Mouse (Mus musculus) liver, postnatal 0 days (tissue): Measurements from ENCODE around the gene Tnk2. TPM values are rescaled to one million over a fixed set of nuclear protein-coding genes. Genes with fewer than 3 reads are reported as not detected.

Experiments used
- ATAC-seq: fragments of 200-750 bp; cut with Nextera tagmentation; 2 replicates; pipeline ENCODE4 v1.8.0; 2017; ENCODE audit warnings: mild to moderate bottlenecking, moderate library complexity
- DNase-seq: peaks from one replicate; pipeline ENCODE4 v3.0.0-alpha.2; 2016
- H3K27ac ChIP-seq: fragments of 300-500 bp; sonication (generic); 2 replicates; pipeline ENCODE4 v1.5.1; 2014; ENCODE audit warnings: antibody characterized with exemption, moderate library complexity, mild to moderate bottlenecking, low read depth
- H3K27me3 ChIP-seq: fragments of 300-500 bp; sonication (generic); 2 replicates; pipeline ENCODE4 v1.6.1; 2014; ENCODE audit warnings: low read length, control low read depth, mixed read lengths; ENCODE audit not compliant: insufficient read depth
- H3K36me3 ChIP-seq: fragments of 300-500 bp; sonication (generic); replicated peaks from 2 replicates; pipeline ENCODE4 v1.6.1; 2014; ENCODE audit warnings: mild to moderate bottlenecking, control low read depth, low read length, moderate library complexity, mixed read lengths; ENCODE audit not compliant: insufficient read depth
- H3K4me1 ChIP-seq: fragments of 300-500 bp; sonication (generic); 2 replicates; pipeline ENCODE4 v1.6.1; 2014; ENCODE audit warnings: antibody characterized with exemption, mild to moderate bottlenecking, control low read depth; ENCODE audit not compliant: insufficient read depth
- H3K4me2 ChIP-seq: fragments of 300-500 bp; sonication (generic); 2 replicates; pipeline ENCODE4 v1.6.1; 2014; ENCODE audit warnings: low read depth, mild to moderate bottlenecking, low read length, moderate library complexity, mixed read lengths
- H3K4me3 ChIP-seq: fragments of 300-500 bp; sonication (generic); 2 replicates; pipeline ENCODE4 v1.5.1; 2014; ENCODE audit warnings: low read depth, low read length
- H3K9ac ChIP-seq: fragments of 300-500 bp; sonication (generic); replicated peaks from 2 replicates; pipeline ENCODE4 v1.6.1; 2014; ENCODE audit warnings: mild to moderate bottlenecking, moderate library complexity
- H3K9me3 ChIP-seq: fragments of 300-500 bp; sonication (generic); 2 replicates; pipeline ENCODE4 v1.6.1; 2016; ENCODE audit warnings: mild to moderate bottlenecking, control low read depth, low read length, mixed read lengths
- CTCF ChIP-seq: sonication (generic); IDR thresholded peaks from 2 replicates; pipeline ENCODE4 v1.5.1; 2016; ENCODE audit warnings: antibody characterized with exemption, low read depth
- EP300 ChIP-seq: IDR thresholded peaks from 2 replicates; pipeline ENCODE4 v1.6.1; 2016; ENCODE audit warnings: antibody characterized with exemption, low read depth, mild to moderate bottlenecking
- WGBS: fragments of 180-500 bp; shearing (Covaris S2); extraction: QIAGEN DNeasy Blood & Tissue Kit; methylation state at CpG from one replicate; pipeline ENCODE4 v1.1.7; 2014; ENCODE audit not compliant: insufficient replicate concordance; 5-methylcytosine and 5-hydroxymethylcytosine counted together
- polyA plus RNA-seq: library from polyadenylated mRNA; unstranded; fragments of >200 nt; fragmentation: Nextera tagmentation; extraction: Ambion mirVana; gene quantifications from 2 replicates; pipeline ENCODE4 v1.2.1, GENCODE M21; 2015

Tnk2 gene
- polyA plus RNA-seq, 1 experiment from 2014 or later, result 3.5 TPM

DNA sequence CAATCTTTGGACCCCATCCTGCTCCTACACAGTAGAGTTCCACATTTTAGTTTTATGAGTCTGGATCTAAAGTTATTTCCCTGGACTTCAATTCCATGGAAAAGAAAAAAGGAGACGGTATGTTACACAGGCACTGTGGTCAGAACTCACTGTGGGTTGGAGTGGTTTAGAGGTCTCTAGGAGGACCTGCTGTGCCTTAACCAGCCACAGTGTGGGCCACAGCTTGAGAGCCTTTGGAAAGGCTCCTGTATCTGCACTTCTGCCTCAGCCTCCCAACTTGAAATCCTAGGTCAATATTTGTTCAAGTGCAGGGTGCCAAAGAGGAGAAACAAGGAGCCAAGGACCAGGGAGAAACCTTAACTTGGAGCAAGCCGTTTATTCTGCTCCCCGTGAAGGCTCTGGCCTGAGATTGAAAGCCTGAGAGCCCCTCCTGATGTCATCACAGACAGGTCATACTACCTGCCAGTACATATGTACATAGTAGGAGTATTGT, 41.4 kb upstream of the Tnk2 start:
- Histone ChIP-seq H3K4me3 (no peak overlapping the region), H3K36me3 (no peaks in the 10 kb centered on the region), H3K9ac (no peak overlapping the region), H3K9me3 (no peaks in the 10 kb centered on the region), H3K4me2 (no peak overlapping the region), H3K27ac (no peak overlapping the region), H3K4me1 (peaks cover 5% of the 10 kb centered on the region), H3K27me3 (no peaks in the 10 kb centered on the region)
- ATAC-seq (no peak), DNase-seq (no peak)
- WGBS, result 79% methylated on average over 3 of the region's 3 CpGs
- TF ChIP-seq CTCF (no peak), EP300 (no peak)

DNA sequence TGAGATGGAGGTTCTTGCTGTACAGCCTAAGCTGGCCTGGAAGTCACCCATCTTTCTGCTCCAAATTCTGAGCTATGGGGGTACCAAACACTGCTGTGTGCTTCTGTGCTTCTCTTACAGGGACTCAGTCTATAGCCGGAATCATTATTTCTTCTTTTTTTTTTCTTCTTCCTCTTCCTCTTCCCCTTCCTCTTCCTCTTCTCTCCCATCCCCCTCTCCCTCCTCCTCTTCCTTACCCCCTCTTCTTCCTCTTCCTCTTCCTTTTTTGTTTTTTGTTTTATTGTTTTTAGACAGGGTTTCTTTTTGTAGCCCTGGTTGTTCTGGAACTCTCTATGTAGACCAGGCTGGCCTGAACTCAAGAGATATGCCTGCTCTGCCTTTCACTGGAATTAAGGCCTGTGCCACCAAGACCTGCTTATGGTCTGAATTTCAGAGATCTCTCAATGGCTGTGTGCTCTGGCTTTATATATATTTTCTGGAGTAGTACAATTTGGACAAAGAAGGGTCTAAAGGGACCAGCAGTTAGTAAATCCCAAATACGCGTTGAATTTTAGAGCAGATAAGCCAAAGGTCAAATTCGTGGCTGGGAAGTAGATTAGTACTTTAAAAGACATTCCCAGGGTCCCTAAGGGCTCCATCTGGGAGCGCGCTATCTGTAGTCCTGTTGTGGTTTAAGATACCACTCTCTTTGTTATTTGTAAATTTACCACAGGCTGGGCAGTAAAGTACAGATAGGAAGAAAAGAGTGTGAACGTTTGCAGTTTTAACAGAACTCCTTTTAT, 35.9 kb upstream of the Tnk2 start:
- H3K4me3 ChIP-seq, result peak overlapping the region; percentile 87; the same call in 1 of the 2 replicates
- H3K4me2 ChIP-seq, result peak overlapping the region; percentile 75
- peaks cover 5% of the 10 kb centered on the region for H3K36me3 ChIP-seq
- ATAC-seq, result no peak
- no peak for DNase-seq
- H3K9me3 ChIP-seq, result no peaks in the 10 kb centered on the region
- no peak for TF ChIP-seq CTCF
- TF ChIP-seq EP300, result no peak
- peaks cover 20% of the 10 kb centered on the region for H3K4me1 ChIP-seq
- no peaks in the 10 kb centered on the region for H3K27me3 ChIP-seq
- peak overlapping the region; percentile 93 for H3K27ac ChIP-seq
- H3K9ac ChIP-seq, result peak overlapping the region; percentile 88
- WGBS, result 31% methylated on average over 7 of the region's 7 CpGs

DNA sequence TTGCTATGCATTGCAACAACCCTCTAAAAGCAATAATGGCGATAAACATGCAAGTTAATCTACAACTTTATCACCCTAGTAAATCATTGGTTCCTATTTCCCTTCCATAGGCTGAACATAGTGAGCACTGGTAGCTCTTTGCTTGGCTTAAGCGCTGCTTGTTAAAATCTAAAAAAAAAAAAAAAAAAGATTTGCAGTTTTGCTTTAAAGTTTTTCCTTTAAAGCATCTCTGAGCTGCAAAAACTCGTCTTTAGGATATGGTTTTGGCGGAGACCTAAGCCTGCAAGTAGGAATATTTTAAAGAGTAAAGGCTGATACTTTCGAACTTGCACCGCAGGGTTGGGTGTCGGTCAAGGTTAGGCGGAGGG, 35.3 kb upstream of the Tnk2 start:
- H3K27me3 ChIP-seq, result no peaks in the 10 kb centered on the region
- WGBS, result 2% methylated on average over 8 of the region's 8 CpGs

DNA sequence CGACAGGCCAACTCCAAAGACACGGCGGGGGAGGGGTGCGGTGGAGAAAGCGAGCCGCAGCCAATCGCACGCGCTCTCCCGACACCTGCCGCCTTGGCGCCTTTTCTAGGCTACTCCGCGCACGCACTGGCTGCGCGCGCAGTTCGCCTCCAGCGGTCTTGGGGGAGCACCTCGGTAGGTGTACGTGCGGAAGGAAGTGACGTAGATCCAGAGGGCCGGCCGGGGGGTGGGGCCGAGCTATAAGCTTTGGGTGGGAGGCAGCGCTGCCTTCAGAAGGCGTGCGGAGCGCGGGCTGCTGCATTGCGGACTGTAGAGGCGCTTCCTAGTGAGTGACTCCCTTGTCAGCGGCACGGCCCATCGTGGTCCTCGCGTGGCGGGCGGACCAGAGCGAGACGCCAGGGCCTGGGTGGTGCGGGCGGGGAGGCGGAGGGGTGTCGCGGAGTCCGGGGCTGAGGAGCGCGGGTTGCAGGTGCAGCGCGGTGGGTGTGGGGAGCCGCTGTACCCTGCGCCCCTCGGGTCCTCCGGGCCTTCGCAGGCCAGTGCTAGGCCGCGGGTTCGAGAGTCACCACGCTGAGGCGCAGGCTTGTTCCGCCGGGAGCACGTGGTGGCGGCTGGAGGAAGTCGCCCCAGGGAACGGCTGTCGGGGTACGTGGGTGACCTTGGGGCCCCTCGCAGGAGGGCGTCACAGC, 34.8 kb upstream of the Tnk2 start, which contains the start of gene Tfrc:
TSS of gene Tfrc (plus strand) at position 209 of the 689 bp plus-strand sequence.
- Histone ChIP-seq H3K4me2 (peak within 1 kb of the TSS; percentile 75), H3K9me3 (no peaks in the 10 kb centered on the region), H3K9ac (peak within 1 kb of the TSS; percentile 88), H3K27me3 (no peaks in the 10 kb centered on the region), H3K27ac (peak within 1 kb of the TSS; percentile 93), H3K4me1 (peaks cover 24% of the 10 kb centered on the region), H3K36me3 (peaks cover 15% of the 10 kb centered on the region), H3K4me3 (peak within 1 kb of the TSS; percentile 87)
- peak; percentile 94 for ATAC-seq
- peak; percentile 99 for DNase-seq
- under 1% methylated on average over 70 of the region's 73 CpGs for WGBS
- TF ChIP-seq EP300 (peak; percentile 75), CTCF (peak; percentile 11; the same call in 1 of the 2 replicates)

More for the DNA sequence above, 35.3 kb upstream of the Tnk2 start:
- Histone ChIP-seq H3K4me1 (peaks cover 24% of the 10 kb centered on the region), H3K4me2 (peak overlapping the region; percentile 75), H3K9ac (peak overlapping the region; percentile 88), H3K9me3 (no peaks in the 10 kb centered on the region), H3K36me3 (peaks cover 11% of the 10 kb centered on the region), H3K27ac (peak overlapping the region; percentile 93), H3K4me3 (peak overlapping the region; percentile 87)
- no peak for TF ChIP-seq CTCF
- peak; percentile 81 for TF ChIP-seq EP300
- ATAC-seq, result peak; percentile 24
- DNase-seq, result no peak

DNA sequence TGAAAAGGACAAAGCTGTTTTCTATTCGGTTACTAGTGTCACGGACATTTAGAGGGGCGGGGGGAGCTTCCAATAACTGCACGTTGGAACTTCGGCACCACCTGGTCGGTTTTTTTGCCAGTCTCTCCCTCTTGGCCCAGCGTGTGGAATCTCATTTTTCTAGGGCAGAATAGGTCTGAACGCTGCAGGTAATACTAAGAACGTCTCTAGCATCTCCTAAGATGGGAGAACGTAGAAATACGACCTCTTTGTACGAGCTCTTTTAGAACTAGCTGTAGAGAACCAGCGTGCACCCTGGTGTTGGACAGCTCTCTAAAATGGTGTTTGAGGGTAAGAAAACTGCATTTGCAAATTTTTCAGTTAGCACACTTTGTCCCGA, 34.3 kb upstream of the Tnk2 start:
- peak overlapping the region; percentile 93 for H3K27ac ChIP-seq
- H3K4me2 ChIP-seq, result peak overlapping the region; percentile 75
- TF ChIP-seq EP300 (no peak), CTCF (no peak)
- H3K4me1 ChIP-seq, result peaks cover 24% of the 10 kb centered on the region
- peaks cover 20% of the 10 kb centered on the region for H3K36me3 ChIP-seq
- H3K4me3 ChIP-seq, result peak overlapping the region; percentile 87
- no peaks in the 10 kb centered on the region for H3K9me3 ChIP-seq
- no peaks in the 10 kb centered on the region for H3K27me3 ChIP-seq
- no peak for DNase-seq
- H3K9ac ChIP-seq, result peak overlapping the region; percentile 88
- ATAC-seq, result no peak
- WGBS, result under 1% methylated on average over 14 of the region's 14 CpGs
